ENCODE assay signal across 9 mouse cellular contexts in the genomic region with DNA sequence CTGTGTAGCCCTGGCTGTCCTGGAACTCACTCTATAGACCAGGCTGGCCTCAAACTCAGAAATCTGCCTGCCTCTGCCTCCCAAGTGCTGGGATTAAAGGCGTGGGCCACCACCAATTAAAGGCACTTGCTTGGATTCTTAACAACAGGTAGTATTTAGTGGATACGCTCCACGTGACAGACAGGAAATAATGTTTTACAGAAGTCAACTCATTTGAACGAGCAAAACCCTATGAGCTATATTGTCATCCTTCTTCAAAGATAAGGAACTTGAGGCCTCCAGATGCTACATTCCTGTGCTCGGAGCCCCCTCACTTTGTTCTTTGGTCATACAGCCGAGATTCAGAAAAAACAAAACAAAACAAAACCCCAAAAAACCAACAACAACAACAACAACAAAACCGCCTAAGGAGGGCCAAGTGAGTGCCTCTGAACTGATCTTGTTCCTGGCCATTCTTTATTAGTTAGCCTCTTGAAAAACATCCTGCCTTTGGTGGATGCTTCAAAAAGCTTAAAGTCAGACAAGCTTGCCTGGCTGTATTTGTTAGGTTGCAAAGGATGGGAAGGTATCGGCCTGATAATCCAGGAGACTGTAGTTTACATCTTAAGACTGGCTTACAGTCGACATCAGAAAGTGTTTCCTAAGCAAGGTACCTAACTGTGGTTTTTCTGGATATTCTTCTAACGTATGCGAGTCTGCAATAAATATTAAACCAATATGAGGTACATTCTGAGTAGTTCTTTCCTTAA. TPM values are rescaled to one million over a fixed set of nuclear protein-coding genes. Genes with fewer than 3 reads are reported as not detected.
DNase-seq lines count a peak whose midpoint lies in the region; ATAC-seq and TF ChIP-seq lines count a peak whose summit lies in the region.
"Had no signal": no experiment of that assay in that cellular context is flagged by ENCODE, and none has a peak within 500 bp of the region (broad histone marks: within the 10 kb centered on the region; RNA-seq: fewer than 3 reads in every experiment).

No protein-coding gene starts in this region.

- H3K4me2 ChIP-seq in heart, postnatal 0 days (ENCODE audit: low read depth, low read length): peak overlapping the region; percentile 65
- peak overlapping the region; percentile 67 for H3K4me2 ChIP-seq in hindbrain, embryonic 16.5 days (ENCODE audit: low read length)
- H3K4me2 ChIP-seq in midbrain, embryonic 15.5 days: peak overlapping the region; percentile 63

- H3K4me1 ChIP-seq in heart, postnatal 0 days (ENCODE audit: control insufficient read depth, insufficient read depth): peaks cover 15% of the 10 kb centered on the region
- H3K4me1 ChIP-seq in hindbrain, embryonic 16.5 days (ENCODE audit: control insufficient read depth, insufficient read depth, low read depth, low read length): peaks cover 4% of the 10 kb centered on the region
- peaks cover 4% of the 10 kb centered on the region; the same call in 1 of the 2 replicates for H3K4me1 ChIP-seq in midbrain, embryonic 15.5 days

- peak overlapping the region; percentile 73 for H3K4me3 ChIP-seq in heart, postnatal 0 days (ENCODE audit: low read depth, low read length)
- peak overlapping the region; percentile 62 for H3K4me3 ChIP-seq in hindbrain, embryonic 16.5 days (ENCODE audit: low read length)
- peak overlapping the region; percentile 64; the same call in 1 of the 2 replicates for H3K4me3 ChIP-seq in midbrain, embryonic 15.5 days

- no peaks in the 10 kb centered on the region for H3K9me3 ChIP-seq in heart, postnatal 0 days (replicated peaks; ENCODE audit: control insufficient read depth, low read length)
- no peaks in the 10 kb centered on the region for H3K9me3 ChIP-seq in hindbrain, embryonic 16.5 days (ENCODE audit: control insufficient read depth, low read length)
- H3K9me3 ChIP-seq in midbrain, embryonic 15.5 days: no peaks in the 10 kb centered on the region

- no peak for DNase-seq in heart, postnatal 0 days (ENCODE audit: low spot score)
- DNase-seq in heart, adult 8-10 months (ENCODE audit: low spot score): no peak
- peak; percentile 71 for DNase-seq in MEL-GATA-1-ER (ENCODE audit: extremely low read depth, low read depth)
- no peak for DNase-seq in layer of hippocampus, adult 8-10 months (ENCODE audit: low spot score in 2 of 2)
- no peak for DNase-seq in kidney, adult 9 months
- no peak for DNase-seq in right cerebral cortex, postnatal 4 days

- no peaks in the 10 kb centered on the region for H3K36me3 ChIP-seq in heart, postnatal 0 days (replicated peaks; ENCODE audit: control insufficient read depth, insufficient read depth, low read length)
- no peaks in the 10 kb centered on the region for H3K36me3 ChIP-seq in hindbrain, embryonic 16.5 days (ENCODE audit: control insufficient read depth, insufficient read depth, low read length)
- no peaks in the 10 kb centered on the region for H3K36me3 ChIP-seq in midbrain, embryonic 15.5 days (replicated peaks)

- no peak for TF ChIP-seq EP300 in heart, postnatal 0 days (IDR thresholded peaks at IDR 0.05; ENCODE audit: low read depth)

- H3K27me3 ChIP-seq in heart, postnatal 0 days (ENCODE audit: control insufficient read depth, insufficient read depth, low read length): no peaks in the 10 kb centered on the region
- H3K27me3 ChIP-seq in hindbrain, embryonic 16.5 days (replicated peaks; ENCODE audit: control insufficient read depth, insufficient read depth, low read length): peaks cover 2% of the 10 kb centered on the region; the same call in 1 of the 2 replicates
- H3K27me3 ChIP-seq in midbrain, embryonic 15.5 days (replicated peaks): peaks cover 11% of the 10 kb centered on the region

- peak overlapping the region; percentile 93 for H3K27ac ChIP-seq in heart, postnatal 0 days (ENCODE audit: low read depth)
- no peak overlapping the region for H3K27ac ChIP-seq in hindbrain, embryonic 16.5 days (ENCODE audit: low read depth, low read length)
- H3K27ac ChIP-seq in midbrain, embryonic 15.5 days: no peak overlapping the region

- H3K9ac ChIP-seq in heart, postnatal 0 days (replicated peaks; ENCODE audit: low read depth, low read length): peak overlapping the region; percentile 27; the same call in 1 of the 2 replicates
- 0 out of 2 replicates have a peak overlapping the region, but pooled peaks have one; percentile 27 for H3K9ac ChIP-seq in hindbrain, embryonic 16.5 days (ENCODE audit: low read depth, low read length)
- no peak overlapping the region for H3K9ac ChIP-seq in midbrain, embryonic 15.5 days

- WGBS in heart, postnatal 0 days: 43% methylated on average over 11 of the region's 11 CpGs
- 53% methylated on average over 11 of the region's 11 CpGs for WGBS in hindbrain, embryonic 16.5 days
- WGBS in midbrain, embryonic 15.5 days: 55% methylated on average over 11 of the region's 11 CpGs

- ATAC-seq in heart, postnatal 0 days (ENCODE audit: insufficient read depth, low read depth): no peak
- ATAC-seq in hindbrain, embryonic 16.5 days: no peak
- no peak for ATAC-seq in midbrain, embryonic 15.5 days (replicated peaks)
- ATAC-seq: Patski had no signal

- no peak for TF ChIP-seq CTCF in heart, postnatal 0 days (IDR thresholded peaks at IDR 0.05; ENCODE audit: low read depth)

RNA-seq across cellular contexts. Expression of a gene that starts 1.5 kb away (rescaled TPM):
- 127 and 144 TPM in 2 replicates for total RNA-seq in heart, postnatal 0 days (2014; rRNA removed; ENCODE audit: low replicate concordance)
- polyA plus RNA-seq in heart, postnatal 0 days (2015; fragmentation: Nextera tagmentation; extraction: Ambion mirVana): 48.2 and 57.0 TPM in 2 replicates
- 10 to 100 TPM; 17.1 to 20.2 (median 19.3) TPM for total RNA-seq in heart, adult 8-10 months (2022)
- 23.5 and 26.5 TPM in 2 replicates for polyA plus RNA-seq in hindbrain, embryonic 16.5 days (2015; fragmentation: Nextera tagmentation; extraction: Ambion mirVana)
- 22.3 and 23.1 TPM in 2 replicates for polyA plus RNA-seq in midbrain, embryonic 15.5 days (2015; fragmentation: Nextera tagmentation; extraction: Ambion mirVana)
- total RNA-seq in layer of hippocampus, adult 8-10 months (2022): 10 to 100 TPM; 17.0 to 19.5 (median 18.7) TPM
